Mouse (Mus musculus): ENCODE measurements around the gene Kri1.

DNA sequence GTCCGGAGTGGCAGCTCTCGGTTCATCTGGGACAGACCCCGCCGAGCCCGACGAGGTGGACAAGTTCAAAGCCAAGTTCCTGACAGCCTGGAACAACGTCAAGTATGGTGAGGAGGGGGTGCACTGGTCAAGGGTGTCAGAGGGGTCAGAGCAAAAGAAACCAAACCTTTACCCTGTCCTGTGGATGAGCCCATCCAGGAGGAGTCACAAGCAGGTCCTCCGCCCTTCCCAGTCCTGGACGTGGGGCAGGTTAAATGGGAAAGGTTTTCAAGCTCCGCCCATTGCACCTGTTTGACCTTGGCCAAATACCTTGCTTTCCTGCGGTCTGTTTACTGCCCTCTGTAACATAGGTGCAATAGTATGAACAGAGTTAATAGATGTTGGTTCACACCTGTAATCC is 22.2 kb downstream of the Kri1 start:
- TF ChIP-seq CTCF (IDR thresholded peaks at IDR 0.05): no peak
- TF ChIP-seq EP300 (IDR thresholded peaks at IDR 0.05): no peak

All from lung, postnatal 0 days (tissue).